Mouse (Mus musculus) WW6 (cell line): ENCODE data around the gene Klk10.

Experiments
- DNase-seq: peaks from one replicate; pipeline ENCODE4 v3.0.0-alpha.2; 2013; ENCODE audit warnings: low read depth, low spot score

Gene Klk10

GRCm38 (mm10) chr7:43780746-43781145 is at the start of gene Klk10:
Gene Klk10 (plus strand): TSS chr7:43781035.
- DNase-seq: no peak

GRCm38 (mm10) chr7:43747788-43748187 is 33.0 kb upstream of the Klk10 start:
- no peak for DNase-seq

- DNase-seq: no peak
Measured at GRCm38 (mm10) chr7:43752806-43753205, 28.0 kb upstream of the Klk10 start.

GRCm38 (mm10) chr7:43766484-43766883 is 14.4 kb upstream of the Klk10 start:
- DNase-seq: no peak

- no peak for DNase-seq
Measured at GRCm38 (mm10) chr7:43768597-43768996, 12.2 kb upstream of the Klk10 start, which contains the start of gene Klk12. Gene Klk12 (plus strand): TSS chr7:43768897.

GRCm38 (mm10) chr7:43769636-43770035 is 11.2 kb upstream of the Klk10 start:
- DNase-seq: no peak

- no peak for DNase-seq
Measured at GRCm38 (mm10) chr7:43770701-43771100, 10.1 kb upstream of the Klk10 start.

GRCm38 (mm10) chr7:43771916-43772315 is 8.9 kb upstream of the Klk10 start:
- no peak for DNase-seq

GRCm38 (mm10) chr7:43772901-43773300 is 7.9 kb upstream of the Klk10 start:
- no peak for DNase-seq

- DNase-seq: no peak
Measured at GRCm38 (mm10) chr7:43774364-43774763, 6.5 kb upstream of the Klk10 start, which contains the start of gene Klk11. Gene Klk11 (plus strand): TSS chr7:43774604.

GRCm38 (mm10) chr7:43774802-43775201 is 6.0 kb upstream of the Klk10 start:
- DNase-seq: no peak

- DNase-seq: no peak
Measured at GRCm38 (mm10) chr7:43775311-43776057, 5.4 kb upstream of the Klk10 start.

- no peak for DNase-seq
Measured at GRCm38 (mm10) chr7:43776506-43776905, 4.3 kb upstream of the Klk10 start.

- no peak for DNase-seq
Measured at GRCm38 (mm10) chr7:43777423-43777822, 3.4 kb upstream of the Klk10 start.

GRCm38 (mm10) chr7:43778176-43778970 is 2.5 kb upstream of the Klk10 start:
- DNase-seq: no peak

- DNase-seq: no peak
Measured at GRCm38 (mm10) chr7:43780241-43780640, 594 bp upstream of the Klk10 start.

GRCm38 (mm10) chr7:43781541-43781940 is 706 bp downstream of the Klk10 start:
- DNase-seq: no peak

GRCm38 (mm10) chr7:43782275-43783265 is 1.7 kb downstream of the Klk10 start:
- peak; percentile 68 for DNase-seq

GRCm38 (mm10) chr7:43785286-43785685 is 4.5 kb downstream of the Klk10 start:
- DNase-seq: no peak

- DNase-seq: no peak
Measured at GRCm38 (mm10) chr7:43788096-43788495, 7.3 kb downstream of the Klk10 start.

- DNase-seq: no peak
Measured at GRCm38 (mm10) chr7:43789295-43789694, 8.5 kb downstream of the Klk10 start.

- no peak for DNase-seq
Measured at GRCm38 (mm10) chr7:43791591-43791990, 10.8 kb downstream of the Klk10 start, which contains the start of gene Klk9. Gene Klk9 (plus strand): TSS chr7:43791891.
